Mouse (Mus musculus) heart, postnatal 36 days (tissue): Measurements from ENCODE around the gene Actr3b. TPM values are rescaled to one million over a fixed set of nuclear protein-coding genes. Genes with fewer than 3 reads are reported as not detected.
A peak's percentile ranks its signal among the peaks of the same experiment; 100 is the strongest.
"Not testable (repeated sequence)": the region's sequence is repeated elsewhere in the genome, so short reads cannot be mapped to it uniquely, and the experiment has no call there.

Source experiments
- DNase-seq, 2 experiments: peaks; one replicate each; pipeline ENCODE4 v3.0.0; 2021 to 2022
- intact Hi-C: fragments of 180-260 bp; cut with DNase I; formaldehyde crosslinking; loops from one replicate; pipeline ENCODE4 v1.15.1; 2025
- total RNA-seq, 2 experiments: library from RNA; stranded (reverse); gene quantifications; 2 replicates each; pipeline ENCODE4 v1.2.3; 2021

The Actr3b gene
- 10 to 100 TPM; 43.5 to 48.8 TPM for total RNA-seq

- intact Hi-C loops = no loop called here
- DNase-seq = peak; percentile 83 to 84
Observed at GRCm38 (mm10) chr5:25759460-25760409, at the start of gene Actr3b. Actr3b (plus strand) TSS chr5:25759997.

- DNase-seq, intact Hi-C loops: not testable (repeated sequence)
Observed at GRCm38 (mm10) chr5:25713001-25713706, 46.6 kb upstream of the Actr3b start.

DNA sequence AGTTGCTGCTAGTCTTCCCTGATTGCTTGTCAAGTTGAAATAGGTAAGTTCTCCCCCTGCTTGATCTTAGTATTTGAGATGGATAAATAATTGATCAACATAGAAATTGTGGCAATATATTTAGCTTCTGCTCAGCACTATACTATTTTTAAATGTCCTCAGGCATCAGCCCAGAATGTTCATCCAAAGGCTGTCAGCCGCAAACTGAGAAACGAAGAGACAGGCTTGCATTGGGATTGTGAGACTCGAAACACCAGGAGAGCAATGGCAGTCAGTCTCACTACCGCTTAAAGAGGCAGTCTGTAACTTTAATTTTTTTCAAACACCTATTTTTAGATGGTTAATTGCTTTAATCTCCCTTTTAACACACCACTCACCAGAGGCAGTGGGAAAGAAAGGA is 40.4 kb upstream of the Actr3b start:
- intact Hi-C loops = no loop called here
- no peak for DNase-seq

DNA sequence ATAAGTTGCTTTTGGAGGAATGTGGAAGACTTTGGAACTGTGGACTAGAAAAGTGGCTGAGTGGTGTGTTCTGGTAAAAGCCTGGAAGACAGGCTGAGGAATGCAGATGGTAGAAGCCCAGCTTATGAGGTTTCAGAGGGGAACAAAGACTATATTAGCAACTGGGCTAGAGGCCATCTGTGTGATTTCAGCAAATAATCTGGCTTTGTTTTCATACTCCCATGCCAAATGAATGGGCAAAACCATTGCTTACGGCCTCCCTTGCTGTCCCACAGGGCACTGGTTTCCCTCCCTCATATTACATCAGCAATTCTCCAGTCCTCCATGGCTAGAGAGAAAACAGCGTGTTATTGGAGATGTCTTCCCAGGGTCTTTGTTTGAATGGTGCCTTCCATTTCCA is 36.8 kb upstream of the Actr3b start:
- intact Hi-C loops = no loop called here
- DNase-seq = no peak

GRCm38 (mm10) chr5:25724134-25724675 is 35.6 kb upstream of the Actr3b start:
- intact Hi-C loops = no loop called here
- no peak for DNase-seq

GRCm38 (mm10) chr5:25734318-25734717 is 25.5 kb upstream of the Actr3b start:
- DNase-seq = peak; percentile 54 to 60
- intact Hi-C loops = loop anchor here (1.0 to 5.0 kb wide), 2 partner anchors 297 to 313 kb away; no protein-coding TSS in a partner anchor

GRCm38 (mm10) chr5:25735861-25736260 is 23.9 kb upstream of the Actr3b start:
- intact Hi-C loops = no loop called here

DNA sequence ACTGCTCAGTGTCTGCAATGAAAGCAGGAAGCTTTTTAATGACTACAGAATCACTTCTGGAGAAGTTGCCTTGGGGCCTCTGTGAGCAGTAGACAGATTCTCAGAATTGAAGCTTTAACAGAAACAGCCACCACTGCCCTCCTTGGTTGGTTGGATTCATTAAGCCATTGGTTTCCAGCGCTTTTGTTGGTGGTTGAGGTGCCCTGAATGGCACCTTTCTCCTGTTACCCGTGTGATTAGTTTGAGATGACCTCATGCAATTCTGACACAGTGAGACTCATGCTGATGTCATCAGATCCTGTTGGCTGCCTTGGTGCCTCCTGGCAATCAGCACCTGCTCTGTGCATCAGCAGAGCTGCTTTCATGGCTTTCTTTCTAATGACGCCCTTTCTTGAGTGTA is 21.3 kb upstream of the Actr3b start:
- intact Hi-C loops = no loop called here
- no peak for DNase-seq

More at GRCm38 (mm10) chr5:25735861-25736260, 23.9 kb upstream of the Actr3b start:
- no peak for DNase-seq

GRCm38 (mm10) chr5:25738902-25739301 is 20.9 kb upstream of the Actr3b start:
- DNase-seq, intact Hi-C loops: not testable (repeated sequence)

GRCm38 (mm10) chr5:25747904-25748303 is 11.9 kb upstream of the Actr3b start:
- intact Hi-C loops = no loop called here

DNA sequence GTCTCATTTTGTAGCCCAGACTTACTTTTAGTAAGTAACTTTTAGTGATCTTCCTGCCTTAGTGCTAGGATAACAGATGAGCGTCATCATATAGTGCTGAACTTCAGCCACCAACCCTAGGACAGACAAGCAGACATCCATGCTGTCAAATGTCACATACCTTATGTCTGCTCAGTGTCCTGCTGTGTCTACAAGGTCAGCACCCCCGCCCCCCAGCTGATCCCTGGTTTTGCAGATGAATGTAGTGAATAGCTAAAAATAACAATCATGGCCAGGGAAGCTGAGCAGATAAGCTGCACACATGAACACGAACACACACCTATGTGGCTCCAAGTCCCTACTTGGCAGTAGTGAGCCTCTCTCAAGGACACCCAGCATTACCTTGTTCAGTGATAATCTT is 11.2 kb upstream of the Actr3b start:
- intact Hi-C loops = no loop called here
- no peak for DNase-seq

More at GRCm38 (mm10) chr5:25747904-25748303, 11.9 kb upstream of the Actr3b start:
- no peak for DNase-seq

DNA sequence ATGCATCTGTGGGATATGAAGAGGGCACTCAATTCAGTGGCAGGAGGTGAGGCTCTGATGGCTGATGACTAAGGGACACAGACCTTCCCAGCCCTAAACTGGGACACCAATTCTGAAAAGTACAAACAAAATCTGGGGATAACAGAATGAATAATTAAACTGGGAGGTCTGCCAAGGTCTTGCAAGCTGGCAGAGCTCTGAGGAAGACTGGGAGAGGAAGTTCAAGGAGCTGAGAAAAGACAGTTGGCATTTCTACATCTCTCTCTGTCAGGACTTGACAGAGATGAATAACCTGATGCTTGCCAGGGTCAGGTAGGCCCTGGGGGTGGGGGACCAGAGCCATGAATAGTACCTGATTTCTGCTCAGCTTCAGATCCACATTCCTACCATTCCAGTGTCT is 8.2 kb upstream of the Actr3b start:
- intact Hi-C loops = no loop called here
- peak in 1 of 2 experiments; percentile 15 for DNase-seq

DNA sequence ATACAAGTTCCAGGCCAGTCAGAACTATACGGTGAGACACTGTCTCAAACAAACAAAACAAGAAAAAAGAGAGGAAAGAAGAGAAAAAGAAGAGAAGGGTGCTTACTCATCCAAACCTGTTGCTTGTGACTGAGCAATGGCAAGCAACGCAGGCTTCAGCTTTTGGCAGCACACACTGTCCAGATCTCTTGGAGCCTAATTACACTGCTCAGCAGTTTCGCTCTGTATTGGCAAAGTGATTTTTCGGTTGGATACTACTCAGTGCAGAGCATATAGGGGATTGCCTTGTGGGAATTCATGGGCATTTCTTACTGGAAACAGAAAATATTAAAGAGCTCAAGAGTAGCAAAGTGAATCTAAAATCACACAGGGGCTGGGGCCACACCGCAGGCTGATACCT is 6.9 kb upstream of the Actr3b start:
- intact Hi-C loops = no loop called here
- DNase-seq = peak; percentile 40 to 41

GRCm38 (mm10) chr5:25753556-25754235 is 6.1 kb upstream of the Actr3b start:
- no peak for DNase-seq
- intact Hi-C loops = no loop called here

DNA sequence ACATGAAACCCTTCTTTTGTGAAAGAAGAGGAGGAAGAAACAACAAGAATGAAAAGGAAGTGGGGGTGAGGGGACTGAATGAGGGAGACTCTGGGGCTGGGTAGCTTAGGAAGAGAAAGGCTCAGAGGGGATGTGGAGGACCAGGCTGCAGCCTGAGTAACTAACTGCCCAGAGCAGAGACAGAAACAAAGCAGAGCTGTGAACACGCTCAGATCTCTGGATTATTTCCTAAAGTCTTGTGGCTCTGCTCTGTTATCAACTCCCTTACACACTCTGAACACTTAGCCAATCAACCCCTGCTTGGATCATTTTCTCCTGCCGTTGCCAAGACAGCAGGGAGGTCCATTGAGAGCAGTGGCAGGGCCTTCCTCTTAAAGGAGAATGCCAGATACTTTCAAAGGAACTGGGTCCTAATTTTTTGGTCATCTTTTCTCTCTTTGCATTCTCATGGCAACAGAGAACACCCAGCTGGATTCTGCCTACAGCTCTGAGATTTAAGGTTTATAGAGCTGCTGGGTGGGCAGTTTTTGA is 5.5 kb upstream of the Actr3b start:
- DNase-seq = peak; percentile 24 to 30
- intact Hi-C loops = no loop called here

- intact Hi-C loops = no loop called here
- DNase-seq = peak in 1 of 2 experiments; percentile 19
Observed at GRCm38 (mm10) chr5:25760410-25760832, 624 bp downstream of the Actr3b start.

GRCm38 (mm10) chr5:25760871-25761270 is 1.1 kb downstream of the Actr3b start:
- DNase-seq = no peak
- intact Hi-C loops = no loop called here

DNA sequence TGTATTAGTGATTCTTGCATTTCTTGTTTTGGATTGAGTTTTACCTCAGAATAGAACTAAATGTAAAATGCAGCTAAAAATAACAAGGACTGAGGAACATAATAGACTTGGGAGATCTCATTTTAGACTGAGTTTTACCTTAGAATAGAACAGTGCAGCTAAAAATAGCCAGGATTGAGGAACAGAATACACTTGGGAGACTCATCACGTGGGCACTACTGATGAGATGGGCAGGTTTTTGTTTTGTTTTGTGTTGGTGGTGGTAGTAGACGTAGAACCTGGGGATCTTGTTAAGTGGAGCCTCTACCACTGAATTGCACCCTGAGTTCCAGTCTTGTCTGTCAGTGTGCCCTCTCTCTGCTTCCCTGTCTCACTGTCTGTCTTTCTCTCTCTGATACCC is 2.1 kb downstream of the Actr3b start:
- intact Hi-C loops = no loop called here
- peak in 1 of 2 experiments; percentile 11 for DNase-seq

GRCm38 (mm10) chr5:25769006-25769405 is 9.2 kb downstream of the Actr3b start:
- no peak for DNase-seq
- intact Hi-C loops = no loop called here

DNA sequence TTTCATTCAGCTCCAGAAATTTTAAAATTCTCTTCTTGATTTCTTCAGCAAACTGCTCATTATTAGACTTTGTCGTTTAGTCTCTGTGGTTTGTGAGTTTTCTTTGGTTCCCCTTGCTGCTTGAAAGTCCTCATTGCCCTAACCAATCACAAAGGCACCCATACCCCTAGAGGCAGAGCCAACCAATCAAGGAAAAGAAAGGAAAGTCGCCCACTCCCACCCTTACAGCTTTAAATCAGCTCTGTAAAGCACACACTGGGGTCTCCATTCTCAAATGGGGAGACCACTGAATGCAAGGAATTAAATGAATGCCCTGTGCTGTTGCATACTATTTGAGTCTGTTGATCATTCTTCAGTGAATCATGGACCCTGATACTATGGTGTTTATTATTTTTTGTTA is 9.6 kb downstream of the Actr3b start:
- DNase-seq = no peak
- intact Hi-C loops = no loop called here
